Mouse (Mus musculus) T-helper 1 cell (primary cell): ENCODE data around the gene Dolk.

ENCODE experiments used
- in situ Hi-C: fragments of 300-600 bp; cut with MboI, MseI; formaldehyde crosslinking; loops from one replicate; pipeline ENCODE4 v1.15.1; 2025; ENCODE audit warnings: high pct_unique_total_duplicates

Dolk gene

GRCm38 (mm10) chr2:30268371-30268770 is 17.8 kb downstream of the Dolk start:
- in situ Hi-C loops = loop anchor here (5.0 kb wide), 1 partner anchor 81 kb away; no protein-coding TSS in a partner anchor

- in situ Hi-C loops = loop anchor here (5.0 kb wide), 1 partner anchor 80 kb away; no protein-coding TSS in a partner anchor
These were observed 18.7 kb downstream of the Dolk start for GRCm38 (mm10) chr2:30267466-30267865.

- in situ Hi-C loops = loop anchor here (5.0 kb wide), 1 partner anchor 79 kb away; no protein-coding TSS in a partner anchor
These were observed 19.7 kb downstream of the Dolk start for GRCm38 (mm10) chr2:30266392-30266941.

- in situ Hi-C loops = loop anchor here (5.0 kb wide), 1 partner anchor 79 kb away; no protein-coding TSS in a partner anchor
These were observed 20.3 kb downstream of the Dolk start, which contains the start of gene Phyhd1 for GRCm38 (mm10) chr2:30265767-30266253. Gene Phyhd1 (plus strand): TSS chr2:30266203.

GRCm38 (mm10) chr2:30264671-30265519 is 21.2 kb downstream of the Dolk start:
- in situ Hi-C loops = loop anchor here (5.0 kb wide), 1 partner anchor 78 kb away; no protein-coding TSS in a partner anchor

GRCm38 (mm10) chr2:30263811-30264210 is 22.3 kb downstream of the Dolk start:
- in situ Hi-C loops = no loop called here

GRCm38 (mm10) chr2:30262840-30263441 is 23.2 kb downstream of the Dolk start:
- in situ Hi-C loops = no loop called here

- in situ Hi-C loops = no loop called here
These were observed 24.0 kb downstream of the Dolk start for GRCm38 (mm10) chr2:30261921-30262839.

GRCm38 (mm10) chr2:30261064-30261736 is 24.9 kb downstream of the Dolk start:
- in situ Hi-C loops = no loop called here

- in situ Hi-C loops = no loop called here
These were observed 26.7 kb downstream of the Dolk start for GRCm38 (mm10) chr2:30259131-30260064.

- in situ Hi-C loops = no loop called here
These were observed 27.5 kb downstream of the Dolk start for GRCm38 (mm10) chr2:30258600-30258999.

GRCm38 (mm10) chr2:30257699-30258460 is 28.3 kb downstream of the Dolk start:
- in situ Hi-C loops = no loop called here

- in situ Hi-C loops = no loop called here
These were observed 29.4 kb downstream of the Dolk start for GRCm38 (mm10) chr2:30256616-30257350.

GRCm38 (mm10) chr2:30255631-30256395 is 30.3 kb downstream of the Dolk start:
- in situ Hi-C loops = no loop called here

GRCm38 (mm10) chr2:30253809-30254208 is 32.3 kb downstream of the Dolk start:
- in situ Hi-C loops = no loop called here

- in situ Hi-C loops = no loop called here
These were observed 33.6 kb downstream of the Dolk start for GRCm38 (mm10) chr2:30252521-30252920.
